Mouse (Mus musculus): ENCODE measurements around the gene Inpp5a.

- no peak for TF ChIP-seq CTCF (IDR thresholded peaks at IDR 0.05; ENCODE audit: borderline replicate concordance, extremely low read depth, insufficient read depth, insufficient read length)
- TF ChIP-seq POLR2A (IDR thresholded peaks at IDR 0.05; ENCODE audit: borderline replicate concordance, extremely low read depth, insufficient read depth, insufficient read length, poor library complexity, severe bottlenecking): no peak
Observed at GRCm38 (mm10) chr7:139528309-139529076, 139.6 kb downstream of the Inpp5a start.

Measured in brain, embryonic 14.5 days (tissue).